Mouse (Mus musculus) lung, postnatal 10 days (tissue): Measurements from ENCODE around the gene Sec1.
"Not testable (repeated sequence)": the region's sequence is repeated elsewhere in the genome, so short reads cannot be mapped to it uniquely, and the experiment has no call there.

Source experiments
- DNase-seq: peaks from one replicate; pipeline ENCODE4 v3.0.0; 2021

Gene Sec1

DNA sequence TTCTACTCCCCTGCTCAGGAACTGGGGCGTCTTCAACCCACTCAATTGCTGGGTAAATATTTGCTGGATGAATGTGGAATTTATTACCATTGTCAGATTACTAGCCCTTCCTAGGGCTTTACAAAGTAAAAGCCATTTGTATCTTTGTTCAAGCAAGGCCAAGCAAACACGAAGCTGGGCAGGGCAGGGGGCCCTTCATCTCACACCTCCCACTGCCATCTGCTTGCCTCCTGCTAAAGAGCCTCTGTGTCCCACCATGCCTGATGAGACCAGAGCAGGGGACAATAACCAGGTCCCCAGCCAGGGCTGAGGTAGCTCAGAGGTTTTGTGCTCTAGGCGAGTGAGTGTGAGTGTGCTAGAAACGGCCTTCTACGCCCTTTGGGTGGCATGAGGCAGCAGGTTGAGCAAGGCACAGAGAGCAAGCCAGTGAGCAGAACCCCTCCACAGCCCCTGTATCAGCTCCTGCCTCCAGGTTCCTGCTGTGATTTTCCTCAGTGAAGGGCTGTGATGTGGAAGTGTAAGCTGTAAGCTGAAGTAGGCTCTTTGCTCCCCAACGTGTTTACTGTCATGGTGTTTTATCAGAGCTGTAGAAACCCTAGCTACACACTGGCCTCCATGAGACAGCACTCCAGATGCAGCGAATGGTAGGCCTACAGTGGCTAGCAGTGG lies 16.4 kb downstream of the Sec1 start:
- no peak for DNase-seq

- no peak for DNase-seq
Observed at GRCm38 (mm10) chr7:45668921-45669320, 25.3 kb downstream of the Sec1 start.

- DNase-seq, result no peak
Observed at GRCm38 (mm10) chr7:45667761-45668160, 26.4 kb downstream of the Sec1 start.

- no peak for DNase-seq
Observed at GRCm38 (mm10) chr7:45666161-45666560, 28.0 kb downstream of the Sec1 start, which contains the start of gene Fut2. Fut2 (minus strand) TSS chr7:45666394.

GRCm38 (mm10) chr7:45665303-45666138 lies 28.7 kb downstream of the Sec1 start:
- no peak for DNase-seq

- DNase-seq, result not testable (repeated sequence)
Observed at GRCm38 (mm10) chr7:45661702-45662101, 32.5 kb downstream of the Sec1 start.

GRCm38 (mm10) chr7:45660746-45661478 lies 33.3 kb downstream of the Sec1 start:
- no peak for DNase-seq

- peak; percentile 27 for DNase-seq
Observed at GRCm38 (mm10) chr7:45654424-45655047, 39.7 kb downstream of the Sec1 start.

GRCm38 (mm10) chr7:45650484-45650883 lies 43.7 kb downstream of the Sec1 start:
- not testable (repeated sequence) for DNase-seq

- no peak for DNase-seq
Observed at GRCm38 (mm10) chr7:45649351-45649750, 44.9 kb downstream of the Sec1 start.

DNA sequence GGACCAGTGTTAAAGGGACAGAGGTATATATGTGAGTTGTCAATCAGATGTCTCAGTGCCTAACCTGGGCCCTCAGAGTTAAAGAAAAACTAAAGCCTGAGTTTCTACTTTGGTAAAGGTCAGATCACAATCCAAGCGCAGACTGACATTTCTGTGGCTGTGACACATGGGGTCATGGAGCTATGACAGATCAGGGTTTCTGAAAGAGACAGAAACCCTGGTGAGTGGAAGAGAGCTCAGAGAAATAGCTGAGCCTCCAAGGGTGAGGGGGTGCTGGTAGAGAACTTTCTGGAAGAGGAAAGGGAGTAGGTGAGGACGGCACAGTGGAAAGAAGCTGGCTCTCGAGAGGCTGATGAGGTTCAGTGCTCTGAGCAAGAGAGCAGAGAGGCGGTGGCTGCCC lies 47.5 kb downstream of the Sec1 start:
- DNase-seq, result no peak

GRCm38 (mm10) chr7:45645591-45645971 lies 48.6 kb downstream of the Sec1 start:
- no peak for DNase-seq

GRCm38 (mm10) chr7:45644872-45645590 lies 49.2 kb downstream of the Sec1 start:
- no peak for DNase-seq

GRCm38 (mm10) chr7:45644183-45644582 lies 50.0 kb downstream of the Sec1 start:
- DNase-seq, result peak; percentile 72

- peak; percentile 97 for DNase-seq
Observed at GRCm38 (mm10) chr7:45643441-45644178, 50.6 kb downstream of the Sec1 start.

- DNase-seq, result no peak
Observed at GRCm38 (mm10) chr7:45642503-45643255, 51.5 kb downstream of the Sec1 start.

DNA sequence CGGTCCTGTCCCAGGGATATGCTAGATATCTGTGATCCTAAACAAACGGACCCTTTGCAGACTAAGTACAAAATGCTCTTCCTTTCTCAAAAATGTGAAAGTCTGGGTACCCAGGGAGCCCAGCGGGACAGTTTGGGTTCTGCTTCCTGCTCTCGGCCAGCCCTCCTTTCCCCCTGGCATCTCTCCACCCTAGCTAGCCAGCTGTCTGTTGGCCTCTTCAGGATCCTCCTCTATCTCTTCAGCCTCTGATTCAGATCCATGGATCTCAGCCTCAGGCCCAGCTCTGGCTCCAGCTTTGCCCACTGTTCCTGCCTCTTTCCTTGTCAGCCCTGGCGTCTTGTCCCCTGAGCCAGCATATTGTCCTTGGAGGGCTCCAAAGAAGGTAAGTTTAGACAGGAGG lies 52.1 kb downstream of the Sec1 start:
- no peak for DNase-seq

DNA sequence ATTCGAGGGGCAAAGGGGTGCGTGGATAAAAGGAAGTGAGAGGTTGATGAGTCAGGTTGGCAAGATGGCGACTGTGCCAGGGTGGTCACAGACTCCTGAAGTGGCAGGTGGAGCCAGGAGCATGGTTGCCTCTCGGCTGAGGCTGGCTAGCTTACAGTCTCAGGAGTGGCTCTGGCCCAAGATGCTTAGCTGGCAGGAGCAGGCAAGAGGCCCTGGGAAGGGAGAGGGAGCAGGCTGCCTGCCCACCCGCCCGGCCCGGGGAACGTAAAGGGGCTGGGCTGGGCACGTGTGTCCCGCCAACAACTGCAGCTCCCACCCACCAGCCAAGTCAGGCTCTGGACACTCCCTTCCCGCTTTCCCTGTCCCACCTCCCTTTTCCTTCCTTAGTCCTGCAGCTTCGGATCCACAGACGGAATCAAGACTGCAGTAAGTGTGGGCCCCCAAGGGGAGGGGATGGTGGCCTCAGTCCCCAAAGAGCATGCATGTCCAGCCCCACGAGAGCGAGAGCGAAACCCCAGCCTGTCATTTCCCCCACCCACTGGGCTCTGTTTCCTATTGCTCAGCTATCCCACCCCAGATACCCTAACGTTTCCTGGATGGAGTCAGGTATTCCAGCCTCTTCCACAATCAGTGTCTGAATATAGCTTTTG lies 52.7 kb downstream of the Sec1 start:
- peak; percentile 68 for DNase-seq

DNA sequence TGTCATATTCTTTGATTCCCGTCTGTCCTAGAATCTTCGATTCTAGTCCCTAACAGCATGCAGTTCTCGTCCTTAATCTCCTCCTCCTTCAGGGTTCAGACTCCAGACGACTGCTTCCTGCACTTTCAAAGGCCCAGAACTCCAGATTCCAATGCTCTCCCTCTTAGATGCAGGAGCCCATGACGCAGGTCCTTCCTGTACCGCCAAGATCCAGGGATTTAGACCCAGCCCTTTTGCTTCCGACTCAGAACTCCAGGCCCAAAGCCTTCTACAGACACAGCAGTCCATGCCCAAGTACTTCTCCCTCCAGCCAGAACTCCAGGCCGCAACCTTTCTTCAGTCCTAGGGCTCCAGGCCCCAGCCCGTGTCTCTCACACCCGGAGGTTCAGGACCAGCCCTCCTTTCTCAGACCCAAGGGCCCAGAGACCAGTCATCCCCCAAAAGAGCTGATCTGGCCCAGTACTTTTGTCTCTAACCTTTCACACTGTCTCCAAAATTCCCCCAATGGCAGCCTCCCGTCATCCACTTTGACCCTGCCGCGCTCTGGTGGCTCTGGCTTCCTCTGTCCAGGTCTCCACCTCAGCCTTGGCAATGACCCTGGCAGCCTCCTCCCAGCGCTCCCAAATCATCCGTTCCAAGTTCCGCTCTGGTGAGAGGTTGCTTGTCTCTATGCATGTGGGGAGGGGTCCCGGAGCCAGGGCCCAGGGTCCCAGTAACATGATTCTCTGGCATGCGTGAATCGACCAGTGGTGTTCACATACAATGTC lies 53.8 kb downstream of the Sec1 start:
- no peak for DNase-seq
